13 mouse cellular contexts compared by ENCODE assay signal in genomic region chr4:107561056-107561455, GRCm38 (mm10).
DNase-seq lines count a peak whose midpoint lies in the region.
"Had no signal": no experiment of that assay in that cellular context is flagged by ENCODE, and none has a peak within 500 bp of the region (broad histone marks: within the 10 kb centered on the region; RNA-seq: fewer than 3 reads in every experiment).

No protein-coding gene starts in this region.

- peak; percentile 14 to 41 for DNase-seq in adrenal gland, postnatal 36 days
- DNase-seq in adrenal gland, adult 8-10 months, result no peak
- DNase-seq in kidney, adult 9 months, result peak; percentile 22
- DNase-seq in kidney, adult 11 months, result no peak
- peak; percentile 12 for DNase-seq in ovary, adult 18-20 months (ENCODE audit: low spot score)
- no peak for DNase-seq in ovary, postnatal 14 days (ENCODE audit: low spot score)
- DNase-seq in frontal cortex, postnatal 10 days (ENCODE audit: low spot score in 2 of 2), result no peak
- DNase-seq: cerebellum, adult 11-12 months; cerebellum, adult 9-10 months; cerebellum, postnatal 25 days; gastrocnemius, postnatal 25 days; heart, adult 18-20 months; heart, postnatal 14 days had no signal

Comparison
In these comparisons a context has a peak if more than half of its experiments do, and no peak if none do; other contexts are left out.
1. DNase-seq: peak in adrenal gland, postnatal 36 days (2 of 2), kidney, adult 9 months (single experiment) and ovary, adult 18-20 months (single experiment); none in adrenal gland, adult 8-10 months (single experiment), kidney, adult 11 months (single experiment), ovary, postnatal 14 days (single experiment) and frontal cortex, postnatal 10 days (0 of 2).